Mouse (Mus musculus) testis, adult 2 months (tissue): Measurements from ENCODE around the gene Adamts12.

ENCODE experiments used
- CTCF ChIP-seq: fragments of 200-500 bp; IDR thresholded peaks from 2 replicates; pipeline ENCODE4 v1.5.1; 2012; ENCODE audit warnings: low read depth, mild to moderate bottlenecking, inconsistent platforms, low read length, moderate library complexity; ENCODE audit not compliant: control insufficient read depth, insufficient read depth, insufficient replicate concordance
- POLR2A ChIP-seq: fragments of 200-500 bp; IDR thresholded peaks from 2 replicates; pipeline ENCODE4 v1.6.1; 2012; ENCODE audit warnings: low read depth, mild to moderate bottlenecking, inconsistent platforms, low read length, moderate library complexity; ENCODE audit not compliant: control insufficient read depth

GRCm38 (mm10) chr15:11026801-11027561 is 37.6 kb upstream of the Adamts12 start:
- TF ChIP-seq POLR2A (no peak), CTCF (no peak)
